Mouse (Mus musculus): Measurements from ENCODE around the gene Ick.
A peak's percentile ranks its signal among the peaks of the same experiment; 100 is the strongest.

The Ick gene

GRCm38 (mm10) chr9:78105501-78105932 is 3.5 kb upstream of the Ick start:
- DNase-seq (ENCODE audit: low spot score): no peak

DNA sequence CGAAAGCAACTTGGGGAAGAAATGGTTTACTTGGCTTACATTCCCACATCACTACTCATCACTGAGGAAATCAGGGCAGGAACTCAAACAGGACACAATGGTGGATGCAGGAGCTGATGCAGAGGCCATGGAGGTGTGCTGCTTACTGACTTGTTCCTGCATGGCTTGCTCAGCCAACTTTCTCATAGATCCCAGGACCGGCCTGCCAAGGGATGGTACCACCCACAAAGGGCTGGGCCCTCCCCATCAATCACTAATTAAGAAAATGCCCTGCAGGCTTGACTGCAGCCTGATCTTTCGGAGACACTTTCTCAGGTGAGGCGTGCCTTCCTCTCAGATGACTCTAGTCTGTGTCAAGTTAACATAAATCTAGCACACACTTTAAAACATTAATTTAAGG is 2.2 kb upstream of the Ick start:
- no peak for DNase-seq (ENCODE audit: low spot score)

GRCm38 (mm10) chr9:78107582-78107911 is 1.4 kb upstream of the Ick start:
- DNase-seq (ENCODE audit: low spot score): no peak

DNA sequence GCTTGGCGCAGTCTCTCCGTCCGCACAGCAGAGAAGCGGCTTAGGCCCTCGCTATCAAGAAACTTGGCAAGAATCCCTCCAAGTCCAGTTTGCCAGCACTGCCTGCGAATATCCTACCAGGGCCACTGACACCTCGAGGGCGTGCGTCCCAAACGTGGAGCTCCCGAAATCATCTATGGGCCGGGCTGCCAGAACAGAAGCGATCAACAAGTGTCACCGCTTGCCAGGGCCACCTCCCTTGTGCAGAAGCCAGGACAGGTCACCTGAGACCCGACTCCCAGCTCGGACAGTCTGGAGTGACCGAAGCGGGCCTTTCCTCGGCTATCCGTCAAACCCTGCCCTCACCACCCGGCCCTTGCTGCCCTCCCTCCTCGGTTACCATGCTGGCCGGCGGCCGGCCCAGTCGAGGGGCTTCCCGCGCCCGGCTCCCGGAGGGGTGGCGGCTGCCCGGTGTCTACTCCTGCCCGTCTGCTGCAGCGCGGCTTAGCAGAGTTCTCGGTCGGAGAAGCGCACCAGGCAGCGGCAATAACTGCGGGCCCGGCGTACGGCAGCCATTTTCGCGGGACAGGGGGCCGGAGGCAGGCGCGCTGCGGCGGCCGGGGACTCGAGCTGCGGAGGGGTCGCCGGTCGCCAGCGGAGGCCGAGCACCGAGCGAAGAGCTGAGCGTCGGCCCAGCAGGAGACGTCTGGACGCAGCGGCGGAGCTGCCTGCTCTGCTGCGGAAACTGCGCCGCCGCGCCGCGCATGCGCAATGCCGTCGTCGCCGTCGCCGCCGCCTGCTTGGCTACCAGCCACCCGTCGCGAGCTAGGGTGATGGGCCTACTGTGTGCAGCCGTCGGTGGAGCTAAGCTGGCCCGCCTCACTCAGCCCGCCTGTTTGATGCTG is 838 bp upstream of the Ick start:
- DNase-seq (ENCODE audit: low spot score): peak; percentile 87

DNA sequence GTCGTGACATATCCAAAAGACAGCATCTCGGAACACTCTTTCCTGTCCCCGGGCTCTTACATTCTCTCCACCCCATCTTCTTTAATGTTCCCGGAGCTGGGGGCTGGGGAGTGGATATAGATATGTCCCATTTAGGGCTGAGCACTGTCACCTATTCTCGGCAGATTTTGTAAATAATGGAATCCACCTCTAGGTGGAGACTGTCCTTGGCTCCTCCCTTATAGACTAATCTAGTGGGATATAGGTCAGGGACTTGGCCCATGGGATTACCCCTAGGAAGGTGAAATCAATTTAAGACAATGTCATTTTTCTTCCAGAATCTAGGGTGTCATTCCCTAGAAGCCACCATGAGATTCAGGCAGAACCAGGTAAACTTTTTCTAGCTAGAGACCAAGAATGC is 664 bp downstream of the Ick start:
- peak; percentile 58 for DNase-seq (ENCODE audit: low spot score)

DNA sequence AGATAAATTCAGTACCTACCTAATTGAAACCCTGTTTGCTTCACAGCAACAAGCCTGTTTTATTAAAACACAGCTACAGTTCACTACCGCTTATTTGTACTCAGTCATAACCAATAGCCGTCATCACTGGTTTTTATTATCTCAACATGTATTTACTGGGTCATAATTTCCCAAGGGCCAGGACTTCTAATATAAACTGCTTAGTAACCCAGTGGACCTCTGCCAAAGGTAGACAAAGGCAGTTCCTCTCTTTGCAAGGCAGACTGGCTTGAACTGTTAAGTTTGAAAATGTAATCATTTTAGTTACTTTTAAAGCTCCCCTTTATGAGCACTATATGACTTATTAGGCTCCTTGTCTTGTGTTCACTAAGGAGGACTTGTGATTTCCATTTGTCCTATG is 2.5 kb downstream of the Ick start:
- no peak for DNase-seq (ENCODE audit: low spot score)

- DNase-seq (ENCODE audit: low spot score): peak; percentile 95
Observed at GRCm38 (mm10) chr9:78112770-78113537, 4.0 kb downstream of the Ick start.

DNA sequence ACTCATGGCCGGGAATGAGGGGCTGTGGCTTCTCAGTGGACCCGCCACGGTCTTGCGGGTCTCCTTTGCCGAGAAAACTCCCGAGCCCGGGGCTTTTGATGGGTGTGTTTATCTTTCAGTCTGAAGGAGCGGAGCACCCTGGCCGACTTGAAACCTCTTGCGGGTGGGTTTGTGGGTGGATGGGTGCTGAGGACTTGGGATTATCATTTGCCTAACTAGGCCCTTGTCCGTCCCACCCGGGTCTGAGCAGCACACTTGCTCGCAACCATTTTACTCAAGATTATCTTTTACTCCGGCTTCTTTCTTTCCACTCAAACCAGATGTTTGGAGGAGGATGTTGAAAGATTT is 4.5 kb downstream of the Ick start:
- no peak for DNase-seq (ENCODE audit: low spot score)

DNA sequence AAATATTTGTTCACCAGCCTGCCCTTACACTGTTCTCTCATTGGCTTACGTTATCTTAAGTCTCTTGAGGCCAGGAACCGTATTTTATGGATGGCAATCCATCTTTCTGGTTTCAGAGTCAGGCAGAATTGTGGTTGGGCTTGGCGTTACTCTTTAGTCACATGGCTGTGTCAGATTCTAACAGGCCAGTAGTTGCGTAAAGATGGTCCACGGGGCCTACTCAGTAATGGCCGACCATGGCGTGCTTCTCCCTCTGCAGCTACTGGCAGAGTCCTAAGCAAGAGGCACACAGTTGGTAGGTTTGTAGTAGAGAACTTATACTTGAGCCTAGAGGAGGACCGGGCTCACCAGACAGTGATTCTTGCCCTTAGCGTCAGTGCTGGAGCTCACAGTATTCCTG is 6.8 kb downstream of the Ick start:
- no peak for DNase-seq (ENCODE audit: low spot score)

DNA sequence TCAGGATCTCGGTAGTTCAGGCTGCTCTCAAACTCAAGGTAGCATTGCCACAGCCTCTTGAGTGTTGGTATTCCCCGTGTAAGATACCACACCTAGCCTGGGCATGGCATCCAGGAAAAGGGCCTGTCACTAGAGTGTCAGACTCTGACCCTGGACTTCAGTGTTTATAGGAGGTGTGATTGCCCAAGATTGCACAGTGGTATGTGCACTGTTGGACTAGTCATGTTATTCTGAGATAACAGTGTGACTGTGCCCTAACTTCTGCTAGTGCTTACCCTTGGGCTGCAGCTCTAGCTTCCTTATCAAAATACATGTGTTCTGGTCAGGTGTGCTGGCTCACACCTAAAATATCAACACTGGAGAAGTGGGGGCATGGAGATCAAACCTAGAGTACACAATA is 8.7 kb downstream of the Ick start:
- DNase-seq (ENCODE audit: low spot score): no peak

DNA sequence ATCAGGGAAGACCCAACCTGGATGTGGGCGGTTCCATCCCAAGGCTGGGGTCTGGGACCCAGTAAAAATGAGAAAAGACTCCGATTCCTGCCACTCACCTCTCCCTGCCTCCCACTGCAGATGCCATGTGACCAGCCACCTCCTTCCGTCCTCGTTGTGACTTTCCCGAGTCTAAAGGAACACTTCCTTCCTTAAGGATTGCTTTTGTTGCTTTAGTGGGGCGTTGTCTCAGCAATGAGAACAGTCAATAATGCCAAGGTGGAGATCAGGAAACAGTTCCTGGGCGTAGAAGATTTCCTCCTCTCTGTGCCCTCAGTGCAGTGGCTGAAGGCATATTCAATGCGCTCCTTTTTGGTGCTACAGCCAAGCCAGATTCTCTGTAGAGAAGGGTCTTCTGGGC is 12.4 kb downstream of the Ick start:
- DNase-seq (ENCODE audit: low spot score): no peak

DNA sequence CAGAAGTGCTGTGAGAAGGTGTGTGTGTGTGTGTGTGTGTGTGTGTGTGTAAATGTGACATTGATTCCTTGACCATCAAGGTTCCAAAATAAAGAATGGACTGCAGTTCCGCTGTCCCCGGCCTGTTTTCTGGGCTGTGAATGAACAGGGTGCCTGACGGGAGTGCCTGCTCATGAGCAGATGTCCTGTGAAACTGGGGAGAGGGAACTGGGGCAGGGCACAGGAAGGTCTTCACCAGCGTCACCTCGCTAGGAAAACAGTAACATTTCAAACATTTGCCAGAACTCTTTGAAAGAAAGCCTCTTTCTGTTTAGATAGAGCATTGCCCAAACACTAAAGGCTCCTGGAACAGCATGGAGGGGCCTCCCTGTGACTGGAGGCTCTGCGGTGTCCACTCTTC is 13.0 kb downstream of the Ick start:
- no peak for DNase-seq (ENCODE audit: low spot score)

- DNase-seq (ENCODE audit: low spot score): no peak
Observed at GRCm38 (mm10) chr9:78122939-78123712, 14.1 kb downstream of the Ick start.

DNA sequence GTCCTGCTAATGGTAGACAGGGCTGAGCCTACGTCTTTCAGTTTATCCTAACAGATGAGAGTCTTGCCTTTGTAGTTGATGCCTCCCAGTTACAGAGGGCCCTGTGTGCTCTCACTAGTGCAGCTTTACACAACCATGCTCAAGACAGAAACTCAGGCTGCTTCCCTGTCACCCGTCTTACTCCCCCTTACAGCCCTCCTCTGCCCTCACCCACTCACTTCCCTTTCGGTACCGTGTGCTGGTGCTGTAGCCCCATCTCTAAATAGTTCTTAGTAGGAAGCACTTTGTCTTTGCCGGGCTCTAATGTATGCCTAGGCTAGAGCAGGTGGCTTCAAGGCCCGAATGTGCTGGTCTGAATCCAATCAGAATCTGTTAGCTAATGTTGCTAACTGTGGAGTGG is 15.3 kb downstream of the Ick start:
- DNase-seq (ENCODE audit: low spot score): no peak

GRCm38 (mm10) chr9:78126007-78126406 is 17.0 kb downstream of the Ick start:
- DNase-seq (ENCODE audit: low spot score): peak; percentile 36

GRCm38 (mm10) chr9:78126643-78127042 is 17.7 kb downstream of the Ick start:
- DNase-seq (ENCODE audit: low spot score): peak; percentile 20

DNA sequence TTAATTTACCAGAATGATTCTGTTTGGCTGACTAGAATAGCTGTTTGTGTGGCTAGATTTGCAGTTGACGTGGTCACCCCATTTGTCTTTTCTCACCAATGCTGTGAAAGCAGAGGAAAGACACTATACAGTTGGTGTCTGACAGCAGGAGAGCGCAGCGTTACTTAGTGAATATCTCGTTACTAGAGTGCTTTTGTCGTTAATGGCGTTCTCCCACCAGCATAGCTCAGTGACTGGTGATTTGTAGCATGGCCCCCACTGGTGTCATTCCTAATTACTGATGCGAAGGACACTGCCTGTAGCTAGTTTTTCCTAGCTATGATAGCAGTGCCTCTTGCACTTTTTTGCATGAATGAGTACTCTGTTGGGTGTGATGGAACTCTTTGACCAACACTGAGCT is 26.7 kb downstream of the Ick start:
- no peak for DNase-seq (ENCODE audit: low spot score)

GRCm38 (mm10) chr9:78138044-78138676 is 29.2 kb downstream of the Ick start:
- DNase-seq (ENCODE audit: low spot score): no peak

DNA sequence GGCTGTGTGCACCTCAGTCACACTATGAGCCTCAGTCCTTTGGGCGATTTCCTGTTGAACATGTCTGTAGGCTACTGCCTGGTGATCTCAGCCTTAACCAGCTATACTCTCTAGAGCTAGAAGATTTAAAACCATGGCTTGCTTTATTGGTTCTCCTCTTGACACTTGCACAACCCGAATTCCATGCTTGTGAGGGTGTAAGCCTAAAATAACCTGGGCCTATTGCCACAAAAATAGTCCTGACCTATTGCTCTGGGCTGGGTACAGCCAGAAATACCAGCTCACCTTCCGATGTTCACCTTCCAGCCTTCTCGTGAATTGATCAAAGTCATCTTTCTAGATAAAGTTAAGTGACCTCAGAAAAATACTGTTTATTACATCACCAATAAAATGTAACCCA is 30.5 kb downstream of the Ick start:
- no peak for DNase-seq (ENCODE audit: low spot score)

- DNase-seq (ENCODE audit: low spot score): no peak
Observed at GRCm38 (mm10) chr9:78146099-78146498, 37.1 kb downstream of the Ick start.

DNA sequence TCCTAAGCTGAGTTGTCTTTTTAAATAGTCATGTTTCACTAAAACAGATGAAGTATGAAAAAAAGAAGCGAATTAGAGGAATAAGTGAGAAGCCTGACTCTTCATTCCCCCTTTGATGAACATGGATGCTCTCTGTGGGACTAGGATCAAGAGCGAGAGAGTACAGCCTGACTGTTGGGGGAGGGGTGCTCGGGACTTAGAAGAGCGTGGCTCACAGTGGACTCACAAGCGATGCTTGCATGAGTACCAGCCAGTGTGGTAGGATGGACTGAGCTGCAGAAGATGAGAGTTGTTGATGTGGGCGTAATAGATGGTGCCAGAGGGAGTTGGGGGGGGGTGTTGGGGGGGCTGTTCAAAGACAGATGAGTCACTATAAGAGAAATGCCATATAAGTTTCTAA is 37.6 kb downstream of the Ick start:
- no peak for DNase-seq (ENCODE audit: low spot score)

- DNase-seq (ENCODE audit: low spot score): no peak
Observed at GRCm38 (mm10) chr9:78148149-78148548, 39.2 kb downstream of the Ick start.

All from retina, embryonic 14.5 days (tissue).